ENCODE assay signal across 26 mouse cellular contexts in genomic region chr3:30420899-30421298, GRCm38 (mm10).
DNase-seq lines count a peak whose midpoint lies in the region; ATAC-seq lines count a peak whose summit lies in the region.
"Had no signal": no experiment of that assay in that cellular context is flagged by ENCODE, and none has a peak within 500 bp of the region (broad histone marks: within the 10 kb centered on the region; RNA-seq: fewer than 3 reads in every experiment).

No protein-coding gene starts in this region.

- H3K9ac ChIP-seq in midbrain, embryonic 11.5 days (ENCODE audit: low read length) = no peak overlapping the region
- no peak overlapping the region for H3K9ac ChIP-seq in midbrain, embryonic 16.5 days (ENCODE audit: low read depth, low read length)
- no peak overlapping the region for H3K9ac ChIP-seq in limb, embryonic 15.5 days
- H3K9ac ChIP-seq: forebrain, postnatal 0 days; liver, postnatal 0 days; midbrain, embryonic 13.5 days had no signal

- ATAC-seq in midbrain, embryonic 11.5 days (ENCODE audit: low FRiP score) = no peak
- ATAC-seq in midbrain, embryonic 16.5 days = no peak
- ATAC-seq in limb, embryonic 15.5 days (ENCODE audit: insufficient number of reproducible peaks, low FRiP score, low TSS enrichment, low read depth) = no peak
- no peak for ATAC-seq in megakaryocyte, adult 5-6 weeks (ENCODE audit: poor library complexity, severe bottlenecking)
- ATAC-seq: activated CD4-positive, CD25-positive, alpha-beta regulatory T cell, adult 4 months; forebrain, postnatal 0 days; hindbrain, embryonic 16.5 days; intestine, embryonic 16.5 days; liver, postnatal 0 days; midbrain, embryonic 13.5 days had no signal

- H3K4me2 ChIP-seq in midbrain, embryonic 11.5 days = no peak overlapping the region
- no peak overlapping the region for H3K4me2 ChIP-seq in midbrain, embryonic 16.5 days (ENCODE audit: low read length)
- no peak overlapping the region for H3K4me2 ChIP-seq in limb, embryonic 15.5 days
- H3K4me2 ChIP-seq: heart, embryonic 11.5 days; liver, embryonic 11.5 days; midbrain, embryonic 13.5 days had no signal

- 81% methylated on average over 5 of the region's 5 CpGs for WGBS in midbrain, embryonic 11.5 days
- WGBS in midbrain, embryonic 16.5 days = 76% methylated on average over 5 of the region's 5 CpGs
- 36% methylated on average over 5 of the region's 5 CpGs for WGBS in limb, embryonic 15.5 days

- H3K9me3 ChIP-seq in midbrain, embryonic 11.5 days (ENCODE audit: control insufficient read depth, low read length) = no peaks in the 10 kb centered on the region; the same call in 1 of the 2 replicates
- H3K9me3 ChIP-seq in midbrain, embryonic 16.5 days (replicated peaks; ENCODE audit: control insufficient read depth, low read length, poor library complexity, severe bottlenecking) = no peaks in the 10 kb centered on the region; the same call in 1 of the 2 replicates
- no peaks in the 10 kb centered on the region for H3K9me3 ChIP-seq in limb, embryonic 15.5 days
- H3K9me3 ChIP-seq: midbrain, embryonic 13.5 days had no signal

- H3K36me3 ChIP-seq in midbrain, embryonic 11.5 days (ENCODE audit: control insufficient read depth, insufficient read depth, low read length) = no peaks in the 10 kb centered on the region
- no peaks in the 10 kb centered on the region for H3K36me3 ChIP-seq in midbrain, embryonic 16.5 days (ENCODE audit: control insufficient read depth, insufficient read depth, low read length)
- no peaks in the 10 kb centered on the region for H3K36me3 ChIP-seq in limb, embryonic 15.5 days

- peaks cover 38% of the 10 kb centered on the region for H3K4me1 ChIP-seq in midbrain, embryonic 11.5 days (ENCODE audit: control insufficient read depth, insufficient read depth, low read length)
- peaks cover 11% of the 10 kb centered on the region for H3K4me1 ChIP-seq in midbrain, embryonic 16.5 days (ENCODE audit: control insufficient read depth, insufficient read depth, low read length)
- H3K4me1 ChIP-seq in limb, embryonic 15.5 days = peaks cover 4% of the 10 kb centered on the region; the same call in 1 of the 2 replicates

- peak; percentile 88 for DNase-seq in midbrain, embryonic 11.5 days (ENCODE audit: low spot score, missing footprints)
- peak; percentile 31 for DNase-seq in embryo, embryonic 11 days
- DNase-seq in forelimb bud, embryonic 11.5 days (ENCODE audit: low read depth, low spot score) = peak; percentile 69
- no peak for DNase-seq in adipocyte (ENCODE audit: low spot score)
- no peak for DNase-seq in lung, adult 18-20 months
- DNase-seq: adrenal gland, postnatal 14 days; cerebellum, adult 2 months; cerebellum, postnatal 36 days; forebrain, postnatal 0 days; gastrocnemius, adult 2 months; kidney, adult 9 months; kidney, postnatal 36 days; layer of hippocampus, postnatal 36 days; liver, postnatal 0 days; lung, postnatal 10 days; thymus, postnatal 25 days had no signal

- no peak overlapping the region for H3K27ac ChIP-seq in midbrain, embryonic 11.5 days (ENCODE audit: low read depth, low read length)
- no peak overlapping the region for H3K27ac ChIP-seq in midbrain, embryonic 16.5 days (ENCODE audit: low read length)
- 0 out of 2 replicates have a peak overlapping the region, but pooled peaks have one; percentile 47 for H3K27ac ChIP-seq in limb, embryonic 15.5 days
- H3K27ac ChIP-seq: gastrocnemius, adult 2 months; midbrain, embryonic 13.5 days had no signal

- no peaks in the 10 kb centered on the region for H3K27me3 ChIP-seq in midbrain, embryonic 11.5 days (ENCODE audit: control insufficient read depth, insufficient read depth, low read length)
- no peaks in the 10 kb centered on the region for H3K27me3 ChIP-seq in midbrain, embryonic 16.5 days (ENCODE audit: control insufficient read depth, insufficient read depth, low read depth, low read length)
- no peaks in the 10 kb centered on the region for H3K27me3 ChIP-seq in limb, embryonic 15.5 days
- H3K27me3 ChIP-seq: midbrain, embryonic 13.5 days had no signal

- no peak overlapping the region for H3K4me3 ChIP-seq in midbrain, embryonic 11.5 days (ENCODE audit: low read depth, low read length)
- H3K4me3 ChIP-seq in midbrain, embryonic 16.5 days (ENCODE audit: low read depth, low read length) = no peak overlapping the region
- H3K4me3 ChIP-seq in limb, embryonic 15.5 days = no peak overlapping the region
- H3K4me3 ChIP-seq: gastrocnemius, adult 2 months; midbrain, embryonic 13.5 days; myocyte had no signal

Comparison
In these comparisons a context has a peak if more than half of its experiments do, and no peak if none do; other contexts are left out.
1. DNase-seq: peak in midbrain, embryonic 11.5 days (single experiment), embryo, embryonic 11 days (single experiment) and forelimb bud, embryonic 11.5 days (single experiment); none in adipocyte (single experiment) and lung, adult 18-20 months (0 of 2).